Mouse (Mus musculus) lung, embryonic 14.5 days (tissue): Measurements from ENCODE around the gene Vmn2r61. TPM values are rescaled to one million over a fixed set of nuclear protein-coding genes. Genes with fewer than 3 reads are reported as not detected.

ENCODE experiments used
- ATAC-seq: fragments of 200-750 bp; cut with Nextera tagmentation; 2 replicates; pipeline ENCODE4 v1.8.0; 2017; ENCODE audit warnings: mild to moderate bottlenecking, moderate TSS enrichment, moderate library complexity; ENCODE audit not compliant: insufficient read depth
- DNase-seq: peaks from one replicate; pipeline ENCODE4 v3.0.0-alpha.2; 2015
- H3K27ac ChIP-seq: fragments of 300-500 bp; sonication (generic); 2 replicates; pipeline ENCODE4 v1.5.1; 2014; ENCODE audit warnings: low read depth, mild to moderate bottlenecking, moderate library complexity
- H3K27me3 ChIP-seq: fragments of 300-500 bp; sonication (generic); 2 replicates; pipeline ENCODE4 v1.6.1; 2014; ENCODE audit warnings: low read length, control low read depth; ENCODE audit not compliant: insufficient read depth
- H3K36me3 ChIP-seq: fragments of 300-500 bp; sonication (generic); 2 replicates; pipeline ENCODE4 v1.6.1; 2014; ENCODE audit warnings: control low read depth; ENCODE audit not compliant: insufficient read depth
- H3K4me1 ChIP-seq: fragments of 300-500 bp; sonication (generic); 2 replicates; pipeline ENCODE4 v1.6.1; 2014; ENCODE audit warnings: antibody characterized with exemption, control low read depth; ENCODE audit not compliant: insufficient read depth
- H3K4me2 ChIP-seq: fragments of 300-500 bp; sonication (generic); 2 replicates; pipeline ENCODE4 v1.6.1; 2014; ENCODE audit warnings: mild to moderate bottlenecking
- H3K4me3 ChIP-seq: fragments of 300-500 bp; sonication (generic); 2 replicates; pipeline ENCODE4 v1.5.1; 2014; ENCODE audit warnings: low read depth, low read length
- H3K9ac ChIP-seq: fragments of 300-500 bp; sonication (generic); 2 replicates; pipeline ENCODE4 v1.6.1; 2014
- H3K9me3 ChIP-seq: fragments of 300-500 bp; sonication (generic); 2 replicates; pipeline ENCODE4 v1.6.1; 2016; ENCODE audit warnings: low read depth, low read length, control low read depth
- CTCF ChIP-seq: IDR thresholded peaks from 2 replicates; pipeline ENCODE4 v1.5.1; 2016; ENCODE audit warnings: antibody characterized with exemption, low read depth
- WGBS: fragments of 180-500 bp; shearing (Covaris S2); extraction: QIAGEN DNeasy Blood & Tissue Kit; methylation state at CpG from one replicate; pipeline ENCODE4 v1.1.7; 2014; 5-methylcytosine and 5-hydroxymethylcytosine counted together
- polyA plus RNA-seq: library from polyadenylated mRNA; unstranded; fragments of >200 nt; fragmentation: Nextera tagmentation; extraction: Ambion mirVana; gene quantifications from 2 replicates; pipeline ENCODE4 v1.2.1, GENCODE M21; 2014

Gene Vmn2r61
- not detected in 2 replicates for polyA plus RNA-seq

- Histone ChIP-seq H3K9me3 (no peaks in the 10 kb centered on the region), H3K36me3 (no peaks in the 10 kb centered on the region), H3K4me1 (no peaks in the 10 kb centered on the region), H3K4me3 (no peak within 1 kb of the TSS), H3K27me3 (no peaks in the 10 kb centered on the region), H3K9ac (no peak within 1 kb of the TSS), H3K27ac (no peak within 1 kb of the TSS), H3K4me2 (no peak within 1 kb of the TSS)
- 79% methylated on average over 1 of the region's 1 CpGs for WGBS
- TF ChIP-seq CTCF = no peak
- DNase-seq (no peak), ATAC-seq (no peak)
These were observed at the start of gene Vmn2r61 for GRCm38 (mm10) chr7:42259753-42260152. TSS of gene Vmn2r61 (plus strand) at chr7:42260053.

Other genes starting within 250 kb of the Vmn2r61 start
- gene Vmn2r59, start 201.0 kb upstream of the Vmn2r61 start, polyA plus RNA-seq = not detected in 2 replicates
- gene Vmn2r60, start 152.3 kb upstream of the Vmn2r61 start, polyA plus RNA-seq = not detected in 2 replicates
- gene 4933421I07Rik, start 188.1 kb downstream of the Vmn2r61 start, polyA plus RNA-seq = not detected in 2 replicates
- gene Zfp141, start 245.7 kb downstream of the Vmn2r61 start, polyA plus RNA-seq = 11.6 and 12.2 TPM in 2 replicates